Mouse (Mus musculus): Measurements from ENCODE around the gene Hip1.

Gene Hip1

GRCm38 (mm10) chr5:135544865-135545797 is at the start of gene Hip1:
Gene Hip1, minus strand, starts transcription at chr5:135545120.
- in situ Hi-C loops (cut with MboI, MseI): loop anchor here in 1 of 2 experiments (5.0 to 25.0 kb wide), 2 partner anchors 232 to 1233 kb away; partner anchors contain the start of genes Gtf2i, Mdh2 and Styxl1

- in situ Hi-C loops (cut with MboI, MseI): loop anchor here in 1 of 2 experiments (10.0 kb wide), 1 partner anchor 165 kb away; no protein-coding TSS in a partner anchor
These were observed 45.3 kb upstream of the Hip1 start for GRCm38 (mm10) chr5:135589996-135590784.

- in situ Hi-C loops (cut with MboI, MseI): loop anchor here in 1 of 2 experiments (10.0 kb wide), 1 partner anchor 163 kb away; no protein-coding TSS in a partner anchor
These were observed 42.8 kb upstream of the Hip1 start for GRCm38 (mm10) chr5:135587764-135588163.

- in situ Hi-C loops (cut with MboI, MseI): loop anchor here in 1 of 2 experiments (10.0 kb wide), 1 partner anchor 161 kb away; no protein-coding TSS in a partner anchor
These were observed 40.8 kb upstream of the Hip1 start for GRCm38 (mm10) chr5:135585691-135586090.

- in situ Hi-C loops (cut with MboI, MseI): loop anchor here in 1 of 2 experiments (10.0 kb wide), 1 partner anchor 158 kb away; no protein-coding TSS in a partner anchor
These were observed 37.4 kb upstream of the Hip1 start for GRCm38 (mm10) chr5:135582330-135582729.

- in situ Hi-C loops (cut with MboI, MseI): no loop called here
These were observed 34.4 kb upstream of the Hip1 start for GRCm38 (mm10) chr5:135579331-135579751.

GRCm38 (mm10) chr5:135576055-135576454 is 31.1 kb upstream of the Hip1 start:
- in situ Hi-C loops (cut with MboI, MseI): no loop called here

- in situ Hi-C loops (cut with MboI, MseI): no loop called here
These were observed 28.1 kb upstream of the Hip1 start, which contains the start of gene Ccl24 for GRCm38 (mm10) chr5:135573006-135573405. Gene Ccl24, minus strand, starts transcription at chr5:135573049.

GRCm38 (mm10) chr5:135568698-135569097 is 23.8 kb upstream of the Hip1 start:
- in situ Hi-C loops (cut with MboI, MseI): no loop called here

- in situ Hi-C loops (cut with MboI, MseI): no loop called here
These were observed 22.8 kb upstream of the Hip1 start for GRCm38 (mm10) chr5:135567556-135568265.

GRCm38 (mm10) chr5:135563469-135563868 is 18.5 kb upstream of the Hip1 start, which contains the start of gene Ccl26:
Gene Ccl26, minus strand, starts transcription at chr5:135563569.
- in situ Hi-C loops (cut with MboI, MseI): no loop called here

GRCm38 (mm10) chr5:135557671-135558070 is 12.8 kb upstream of the Hip1 start:
- in situ Hi-C loops (cut with MboI, MseI): loop anchor here in 1 of 2 experiments (5.0 kb wide), 1 partner anchor 55 kb away; no protein-coding TSS in a partner anchor

GRCm38 (mm10) chr5:135557051-135557450 is 12.1 kb upstream of the Hip1 start:
- in situ Hi-C loops (cut with MboI, MseI): loop anchor here in 1 of 2 experiments (5.0 kb wide), 1 partner anchor 55 kb away; no protein-coding TSS in a partner anchor

- in situ Hi-C loops (cut with MboI, MseI): loop anchor here in 1 of 2 experiments (5.0 kb wide), 1 partner anchor 56 kb away; no protein-coding TSS in a partner anchor
These were observed 11.3 kb upstream of the Hip1 start for GRCm38 (mm10) chr5:135556259-135556658.

GRCm38 (mm10) chr5:135551591-135551990 is 6.7 kb upstream of the Hip1 start:
- in situ Hi-C loops (cut with MboI, MseI): no loop called here

GRCm38 (mm10) chr5:135550910-135551309 is 6.0 kb upstream of the Hip1 start:
- in situ Hi-C loops (cut with MboI, MseI): no loop called here

- in situ Hi-C loops (cut with MboI, MseI): loop anchor here in 1 of 2 experiments (5.0 to 25.0 kb wide), 2 partner anchors 229 to 1236 kb away; partner anchors contain the start of genes Gtf2i, Mdh2 and Styxl1
These were observed 3.1 kb upstream of the Hip1 start for GRCm38 (mm10) chr5:135547990-135548389.

GRCm38 (mm10) chr5:135544032-135544558 is 825 bp downstream of the Hip1 start:
- in situ Hi-C loops (cut with MboI, MseI): loop anchor here in 1 of 2 experiments (25.0 kb wide), 1 partner anchor 1232 kb away; the partner anchor contains the start of gene Gtf2i

- in situ Hi-C loops (cut with MboI, MseI): loop anchor here in 1 of 2 experiments (10.0 to 25.0 kb wide), 2 partner anchors 1226 to 1427 kb away; partner anchors contain the start of genes Cldn15 and Gtf2i
These were observed 7.1 kb downstream of the Hip1 start for GRCm38 (mm10) chr5:135537794-135538214.

GRCm38 (mm10) chr5:135537326-135537725 is 7.6 kb downstream of the Hip1 start:
- in situ Hi-C loops (cut with MboI, MseI): loop anchor here in 1 of 2 experiments (10.0 to 25.0 kb wide), 2 partner anchors 1225 to 1427 kb away; partner anchors contain the start of genes Cldn15 and Gtf2i

Data from T-helper 17 cell (primary cell).